Mouse (Mus musculus) small intestine, adult 2 months (tissue): ENCODE data around the gene Itm2b.

ENCODE experiments used
- CTCF ChIP-seq: fragments of 200-500 bp; IDR thresholded peaks from 2 replicates; pipeline ENCODE4 v1.5.1; 2012; ENCODE audit warnings: low read depth, mild to moderate bottlenecking, control low read depth, inconsistent platforms, low read length, moderate library complexity, mixed read lengths; ENCODE audit not compliant: insufficient replicate concordance, insufficient read length; ENCODE audit errors: extremely low read depth
- POLR2A ChIP-seq: fragments of 200-500 bp; IDR thresholded peaks from 2 replicates; pipeline ENCODE4 v1.6.1; 2012; ENCODE audit warnings: low read depth, mild to moderate bottlenecking, control low read depth, inconsistent platforms, low read length, moderate library complexity

DNA sequence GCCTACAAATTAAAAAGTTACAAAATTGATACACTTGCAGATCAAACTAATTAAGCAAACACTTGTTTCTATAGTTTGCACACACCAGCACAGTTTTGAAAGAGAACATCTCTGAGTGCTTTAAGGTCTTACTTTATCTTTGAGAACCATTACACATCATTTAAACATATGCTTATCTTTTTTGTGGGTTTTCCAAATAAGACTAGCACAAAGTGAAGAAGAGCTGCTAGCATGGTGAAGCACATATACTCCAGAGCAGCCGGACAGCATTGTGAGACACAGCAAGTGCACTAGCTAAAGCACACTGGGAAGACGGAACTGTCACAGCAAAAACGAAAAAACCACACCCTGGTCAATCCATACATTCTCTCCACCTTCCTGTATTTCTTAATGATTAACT lies 62.9 kb downstream of the Itm2b start:
- no peak for TF ChIP-seq CTCF
- TF ChIP-seq POLR2A, result peak; percentile 30; the same call in 1 of the 2 replicates
